Comparison of ENCODE assay signal across 30 mouse cellular contexts in genomic region chr6:41062746-41063145, GRCm38 (mm10). TPM values are rescaled to one million over a fixed set of nuclear protein-coding genes. Genes with fewer than 3 reads are reported as not detected.
DNase-seq lines count a peak whose midpoint lies in the region; ATAC-seq lines count a peak whose summit lies in the region.
"Had no signal": no experiment of that assay in that cellular context is flagged by ENCODE, and none has a peak within 500 bp of the region (broad histone marks: within the 10 kb centered on the region; RNA-seq: fewer than 3 reads in every experiment).

No protein-coding gene starts in this region.

- DNase-seq in frontal cortex, postnatal 25 days (ENCODE audit: low spot score in 2 of 2) = no peak
- DNase-seq in thymus, postnatal 0 days (ENCODE audit: low spot score) = peak; percentile 51
- no peak for DNase-seq in thymus, adult 18-20 months
- peak; percentile 62 for DNase-seq in induced T-regulatory cell, adult 2 months (ENCODE audit: low read depth)
- no peak for DNase-seq in spleen, adult 18-20 months
- no peak for DNase-seq in layer of hippocampus, postnatal 10 days (ENCODE audit: low spot score in 2 of 2)
- DNase-seq: adrenal gland, adult 8-10 months; cerebellum, adult 18-20 months; cerebellum, postnatal 36 days; heart, adult 11 months; heart, postnatal 14 days; kidney, adult 2 months; layer of hippocampus, adult 9-11 months; lung, embryonic 14.5 days; midbrain, embryonic 14.5 days had no signal

- 0 out of 2 replicates have a peak, but pooled peaks have one; percentile 9 for ATAC-seq in frontal cortex, adult (ENCODE audit: low TSS enrichment)
- ATAC-seq: forebrain, embryonic 13.5 days; liver, embryonic 12.5 days; Patski had no signal

RNA-seq across cellular contexts. Expression of gene 2210010C04Rik, which starts 27.4 kb away (rescaled TPM):
- polyA plus RNA-seq in thymus, postnatal 0 days (2015; fragmentation: Nextera tagmentation; extraction: Ambion mirVana) = 0.17 and 0.20 TPM in 2 replicates
- total RNA-seq in layer of hippocampus, postnatal 10 days (2021) = not detected
- total RNA-seq: adrenal gland, adult 8-10 months; CH12.LX; G1E; gastrocnemius, adult 8-10 months; heart, postnatal 14 days; left cerebral cortex, postnatal 10 days; megakaryocyte-erythroid progenitor cell, adult 5-6 weeks had no signal
- polyA plus RNA-seq: embryonic facial prominence, embryonic 14.5 days; forebrain, embryonic 13.5 days; G1E; heart, embryonic 12.5 days; hindbrain, embryonic 12.5 days; kidney, postnatal 0 days; limb, embryonic 11.5 days; liver, embryonic 12.5 days; lung, embryonic 14.5 days; midbrain, embryonic 14.5 days; neural tube, embryonic 12.5 days had no signal

Comparison
In these comparisons a context has a peak if more than half of its experiments do, and no peak if none do; other contexts are left out.
1. DNase-seq: peak in thymus, postnatal 0 days (single experiment) and induced T-regulatory cell, adult 2 months (single experiment); none in frontal cortex, postnatal 25 days (0 of 2), thymus, adult 18-20 months (0 of 2), spleen, adult 18-20 months (0 of 2) and layer of hippocampus, postnatal 10 days (0 of 2).